Mouse (Mus musculus): Measurements from ENCODE around the gene Mlx. TPM values are rescaled to one million over a fixed set of nuclear protein-coding genes. Genes with fewer than 3 reads are reported as not detected.

Gene Mlx
- polyA plus RNA-seq, 1 experiment from 2014 or later = 92.9 TPM

DNA sequence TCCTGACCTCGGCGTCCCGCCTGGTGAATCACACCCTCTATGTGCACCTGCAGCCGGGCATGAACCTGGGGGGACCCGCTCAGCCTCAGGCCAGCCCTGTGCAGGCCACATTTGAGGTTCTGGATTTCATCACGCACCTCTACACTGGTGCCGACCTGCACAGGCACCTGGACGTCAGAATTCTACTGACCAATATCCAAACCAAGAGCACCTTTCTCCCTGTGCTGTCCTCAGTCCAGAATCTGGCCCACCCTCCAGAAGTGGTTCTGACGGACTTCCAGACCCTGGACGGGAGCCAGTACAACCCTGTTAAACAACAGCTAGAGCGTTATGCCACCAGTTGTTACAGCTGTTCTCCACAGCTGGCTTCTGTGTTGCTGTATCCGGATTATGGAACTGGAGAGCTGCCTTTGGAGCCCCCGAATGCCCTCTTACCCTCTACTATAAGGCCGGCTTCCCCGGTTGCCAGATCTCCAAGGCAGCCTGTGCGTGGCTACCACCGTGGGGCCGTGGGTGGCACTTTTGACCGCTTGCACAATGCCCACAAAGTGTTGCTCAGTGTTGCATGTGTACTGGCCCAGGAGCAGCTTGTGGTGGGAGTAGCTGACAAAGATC is 3.9 kb upstream of the Mlx start:
- Histone ChIP-seq H3K4me3 (replicated peaks; ENCODE audit: low read depth, low read length) (peak overlapping the region; percentile 68), H3K27ac (replicated peaks; ENCODE audit: low read depth, low read length) (peak overlapping the region; percentile 89), H3K36me3 (ENCODE audit: control insufficient read depth, insufficient read depth, low read length) (peaks cover 10% of the 10 kb centered on the region), H3K9ac (replicated peaks; ENCODE audit: low read length) (peak overlapping the region; percentile 84), H3K4me2 (ENCODE audit: low read length) (peak overlapping the region; percentile 100), H3K4me1 (ENCODE audit: control insufficient read depth, insufficient read depth, low read length) (peaks cover 32% of the 10 kb centered on the region), H3K9me3 (ENCODE audit: control insufficient read depth, low read length) (no peaks in the 10 kb centered on the region), H3K27me3 (ENCODE audit: control insufficient read depth, insufficient read depth, low read length) (peaks cover 31% of the 10 kb centered on the region)
- DNase-seq = no peak
- 37% methylated on average over 19 of the region's 19 CpGs for WGBS
- ATAC-seq (ENCODE audit: low FRiP score, low TSS enrichment) = no peak; the same call in 1 of the 2 replicates

DNA sequence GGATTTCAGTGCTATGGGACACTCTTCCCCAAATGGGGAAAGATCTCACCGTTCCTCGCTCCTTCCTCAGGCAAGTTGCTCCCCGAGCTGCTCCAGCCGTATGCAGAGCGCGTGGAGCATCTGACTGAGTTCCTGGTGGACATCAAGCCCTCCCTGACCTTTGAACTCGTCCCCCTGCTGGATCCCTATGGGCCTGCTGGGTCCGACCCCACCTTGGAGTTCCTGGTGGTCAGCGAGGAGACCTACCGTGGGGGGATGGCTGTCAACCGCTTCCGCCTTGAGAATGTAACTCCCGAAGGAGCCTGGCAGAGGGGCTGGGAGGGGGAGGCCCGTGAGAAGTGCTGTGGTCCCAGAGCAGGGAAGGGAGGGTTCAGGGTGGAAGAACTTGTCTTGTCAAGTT is 2.8 kb upstream of the Mlx start:
- DNase-seq (no peak), ATAC-seq (ENCODE audit: low FRiP score, low TSS enrichment) (no peak)
- Histone ChIP-seq H3K4me3 (replicated peaks; ENCODE audit: low read depth, low read length) (no peak overlapping the region), H3K9me3 (ENCODE audit: control insufficient read depth, low read length) (no peaks in the 10 kb centered on the region), H3K4me1 (ENCODE audit: control insufficient read depth, insufficient read depth, low read length) (peaks cover 33% of the 10 kb centered on the region), H3K27me3 (ENCODE audit: control insufficient read depth, insufficient read depth, low read length) (peaks cover 20% of the 10 kb centered on the region), H3K36me3 (ENCODE audit: control insufficient read depth, insufficient read depth, low read length) (peaks cover 20% of the 10 kb centered on the region), H3K9ac (replicated peaks; ENCODE audit: low read length) (no peak overlapping the region), H3K27ac (replicated peaks; ENCODE audit: low read depth, low read length) (no peak overlapping the region), H3K4me2 (ENCODE audit: low read length) (no peak overlapping the region)
- WGBS = 88% methylated on average over 14 of the region's 14 CpGs

DNA sequence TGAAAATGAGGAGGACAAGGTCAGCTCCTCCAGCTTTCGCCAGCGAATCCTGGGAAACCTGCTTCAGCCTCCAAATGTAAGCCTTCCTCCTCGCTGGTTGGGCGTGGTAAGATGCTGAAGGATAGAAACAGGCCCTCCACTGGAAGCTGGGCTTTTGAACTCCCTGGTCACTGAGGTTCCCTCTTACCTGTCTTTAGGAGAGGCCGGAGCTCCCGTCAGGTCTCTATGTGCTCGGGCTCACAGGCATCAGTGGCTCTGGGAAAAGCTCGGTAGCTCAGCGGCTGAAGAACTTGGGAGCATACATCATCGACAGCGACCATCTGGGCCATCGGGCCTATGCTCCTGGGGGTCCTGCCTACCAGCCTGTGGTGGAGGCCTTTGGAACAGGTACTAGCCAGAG is 2.3 kb upstream of the Mlx start:
- 93% methylated on average over 12 of the region's 12 CpGs for WGBS
- Histone ChIP-seq H3K27ac (replicated peaks; ENCODE audit: low read depth, low read length) (no peak overlapping the region), H3K4me1 (ENCODE audit: control insufficient read depth, insufficient read depth, low read length) (peaks cover 33% of the 10 kb centered on the region), H3K4me2 (ENCODE audit: low read length) (no peak overlapping the region), H3K36me3 (ENCODE audit: control insufficient read depth, insufficient read depth, low read length) (peaks cover 26% of the 10 kb centered on the region), H3K27me3 (ENCODE audit: control insufficient read depth, insufficient read depth, low read length) (peaks cover 15% of the 10 kb centered on the region), H3K9ac (replicated peaks; ENCODE audit: low read length) (no peak overlapping the region), H3K9me3 (ENCODE audit: control insufficient read depth, low read length) (no peaks in the 10 kb centered on the region), H3K4me3 (replicated peaks; ENCODE audit: low read depth, low read length) (no peak overlapping the region)
- no peak for ATAC-seq (ENCODE audit: low FRiP score, low TSS enrichment)
- no peak for DNase-seq

DNA sequence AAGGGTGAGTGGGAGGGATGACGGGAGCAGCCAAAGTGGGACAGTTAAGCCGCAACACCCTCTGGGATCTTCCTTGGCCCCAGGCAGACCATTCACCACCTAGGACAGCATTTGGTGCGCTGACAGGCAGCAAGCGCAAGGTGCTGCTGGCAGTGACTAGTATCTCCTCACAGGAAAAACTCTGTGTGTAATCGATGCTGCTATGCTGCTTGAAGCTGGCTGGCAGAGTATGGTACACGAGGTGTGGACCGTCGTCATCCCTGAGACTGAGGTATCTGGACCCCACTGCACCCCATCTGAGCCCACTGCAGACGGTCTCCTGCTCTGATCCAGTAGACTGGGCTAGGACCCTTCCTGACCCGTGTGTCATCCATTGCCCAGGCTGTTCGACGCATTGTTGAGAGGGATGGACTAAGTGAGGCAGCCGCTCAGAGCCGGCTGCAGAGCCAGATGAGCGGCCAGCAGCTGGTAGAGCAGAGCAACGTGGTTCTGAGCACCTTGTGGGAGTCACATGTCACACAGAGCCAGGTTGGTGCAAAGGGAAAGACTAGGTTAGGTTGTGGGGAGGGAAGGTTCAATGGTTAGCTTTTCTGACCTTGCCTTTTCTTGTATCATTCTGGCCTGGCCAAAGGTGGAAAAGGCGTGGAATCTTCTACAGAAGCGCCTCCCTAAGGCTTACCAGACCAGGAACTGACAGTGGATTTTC is 1.3 kb upstream of the Mlx start:
- Histone ChIP-seq H3K27ac (replicated peaks; ENCODE audit: low read depth, low read length) (peak overlapping the region; percentile 86; the same call in 1 of the 2 replicates), H3K27me3 (ENCODE audit: control insufficient read depth, insufficient read depth, low read length) (peaks cover 5% of the 10 kb centered on the region), H3K9ac (replicated peaks; ENCODE audit: low read length) (no peak overlapping the region), H3K4me3 (replicated peaks; ENCODE audit: low read depth, low read length) (no peak overlapping the region), H3K4me1 (ENCODE audit: control insufficient read depth, insufficient read depth, low read length) (peaks cover 33% of the 10 kb centered on the region), H3K9me3 (ENCODE audit: control insufficient read depth, low read length) (no peaks in the 10 kb centered on the region), H3K4me2 (ENCODE audit: low read length) (peak overlapping the region; percentile 94), H3K36me3 (ENCODE audit: control insufficient read depth, insufficient read depth, low read length) (peaks cover 35% of the 10 kb centered on the region)
- no peak for DNase-seq
- no peak for ATAC-seq (ENCODE audit: low FRiP score, low TSS enrichment)
- WGBS = 93% methylated on average over 18 of the region's 18 CpGs

DNA sequence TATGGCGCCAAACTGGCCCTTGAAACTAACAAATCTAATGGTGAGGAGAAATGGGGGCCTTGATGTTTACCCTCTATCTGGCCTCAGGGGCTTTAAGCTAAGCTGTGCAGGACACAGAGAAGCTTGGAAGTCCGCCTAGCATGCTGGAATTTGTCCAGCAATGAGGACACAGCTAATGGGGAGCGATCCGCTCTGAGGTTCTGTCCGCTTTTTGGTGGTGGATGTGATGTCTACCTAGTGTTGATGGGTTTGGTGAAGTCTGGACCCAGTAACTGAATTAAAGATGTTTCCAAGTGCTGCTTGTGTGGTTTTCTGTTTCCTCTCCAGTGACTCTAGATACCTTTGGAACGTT is 778 bp upstream of the Mlx start:
- ATAC-seq (ENCODE audit: low FRiP score, low TSS enrichment) (no peak), DNase-seq (no peak)
- Histone ChIP-seq H3K27ac (replicated peaks; ENCODE audit: low read depth, low read length) (peak overlapping the region; percentile 86), H3K36me3 (ENCODE audit: control insufficient read depth, insufficient read depth, low read length) (peaks cover 40% of the 10 kb centered on the region), H3K4me2 (ENCODE audit: low read length) (peak overlapping the region; percentile 94), H3K4me1 (ENCODE audit: control insufficient read depth, insufficient read depth, low read length) (peaks cover 32% of the 10 kb centered on the region), H3K9ac (replicated peaks; ENCODE audit: low read length) (no peak overlapping the region), H3K4me3 (replicated peaks; ENCODE audit: low read depth, low read length) (no peak overlapping the region), H3K9me3 (ENCODE audit: control insufficient read depth, low read length) (no peaks in the 10 kb centered on the region), H3K27me3 (ENCODE audit: control insufficient read depth, insufficient read depth, low read length) (no peaks in the 10 kb centered on the region)
- WGBS = 88% methylated on average over 6 of the region's 6 CpGs

DNA sequence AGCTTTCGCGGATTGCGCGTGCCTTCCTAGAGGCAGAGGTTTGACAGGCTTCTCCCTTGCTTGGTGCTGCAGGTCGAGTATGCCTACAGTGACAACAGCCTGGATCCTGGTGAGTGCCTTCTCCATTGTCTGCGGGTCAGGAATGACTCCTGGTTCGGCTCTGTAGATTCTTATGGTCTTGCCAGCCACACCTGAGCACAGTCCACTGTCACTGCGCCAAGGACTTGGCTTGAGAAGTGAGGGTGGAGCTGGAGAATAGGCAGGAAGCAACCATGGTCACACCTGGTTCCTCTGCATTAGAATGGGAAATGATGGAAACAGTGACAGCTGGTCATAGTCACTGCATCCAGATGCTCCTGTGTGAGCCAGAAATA is 592 bp downstream of the Mlx start:
- Histone ChIP-seq H3K4me1 (ENCODE audit: control insufficient read depth, insufficient read depth, low read length) (peaks cover 26% of the 10 kb centered on the region), H3K27me3 (ENCODE audit: control insufficient read depth, insufficient read depth, low read length) (no peaks in the 10 kb centered on the region), H3K9ac (replicated peaks; ENCODE audit: low read length) (peak overlapping the region; percentile 80), H3K4me2 (ENCODE audit: low read length) (peak overlapping the region; percentile 94), H3K4me3 (replicated peaks; ENCODE audit: low read depth, low read length) (peak overlapping the region; percentile 69), H3K27ac (replicated peaks; ENCODE audit: low read depth, low read length) (peak overlapping the region; percentile 86), H3K9me3 (ENCODE audit: control insufficient read depth, low read length) (no peaks in the 10 kb centered on the region), H3K36me3 (ENCODE audit: control insufficient read depth, insufficient read depth, low read length) (peaks cover 54% of the 10 kb centered on the region)
- DNase-seq = no peak
- WGBS = 9% methylated on average over 8 of the region's 8 CpGs
- no peak for ATAC-seq (ENCODE audit: low FRiP score, low TSS enrichment)

DNA sequence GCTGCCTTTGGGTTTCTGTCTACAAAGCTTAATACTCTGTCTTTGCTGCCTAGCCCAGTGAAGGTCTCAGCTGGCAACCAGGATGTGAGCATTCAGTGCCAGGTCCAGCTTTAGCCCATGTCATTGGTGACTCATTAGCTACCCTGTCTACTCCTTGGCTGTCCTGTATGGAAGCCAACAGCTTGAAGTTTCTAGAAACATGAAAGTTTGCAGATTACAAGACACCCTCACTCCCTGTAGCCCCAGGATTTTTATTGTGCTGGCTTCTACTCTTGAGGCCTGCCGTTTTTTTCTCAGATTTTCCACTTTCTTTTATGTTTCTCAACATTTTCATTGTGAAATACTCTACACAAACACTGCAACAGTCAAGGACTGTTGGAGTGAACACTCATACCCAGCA is 2.9 kb downstream of the Mlx start:
- Histone ChIP-seq H3K9me3 (ENCODE audit: control insufficient read depth, low read length) (no peaks in the 10 kb centered on the region), H3K27me3 (ENCODE audit: control insufficient read depth, insufficient read depth, low read length) (no peaks in the 10 kb centered on the region), H3K9ac (replicated peaks; ENCODE audit: low read length) (no peak overlapping the region), H3K27ac (replicated peaks; ENCODE audit: low read depth, low read length) (no peak overlapping the region), H3K36me3 (ENCODE audit: control insufficient read depth, insufficient read depth, low read length) (peaks cover 63% of the 10 kb centered on the region), H3K4me3 (replicated peaks; ENCODE audit: low read depth, low read length) (no peak overlapping the region), H3K4me2 (ENCODE audit: low read length) (no peak overlapping the region), H3K4me1 (ENCODE audit: control insufficient read depth, insufficient read depth, low read length) (peaks cover 23% of the 10 kb centered on the region)
- 90% methylated on average over 1 of the region's 1 CpGs for WGBS
- DNase-seq (no peak), ATAC-seq (ENCODE audit: low FRiP score, low TSS enrichment) (no peak)

DNA sequence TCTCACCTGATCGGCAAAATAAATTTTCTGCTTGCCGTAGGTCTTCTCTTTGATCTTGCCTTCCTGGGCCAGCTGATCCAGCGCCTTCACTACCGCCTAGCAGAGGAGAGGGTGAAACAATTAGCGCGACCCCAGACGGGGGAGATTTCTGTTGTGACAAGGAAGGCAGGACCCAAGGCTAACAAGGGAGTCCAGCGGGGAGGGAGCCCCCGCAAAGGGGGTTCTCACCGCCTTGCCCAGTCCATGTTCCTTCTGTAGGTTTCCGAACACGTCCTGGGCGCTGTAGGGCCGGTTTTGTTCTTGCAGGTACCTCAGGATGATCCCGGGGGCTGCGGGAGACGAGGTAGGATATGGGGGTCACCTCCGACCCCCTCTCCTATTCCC is 7.8 kb downstream of the Mlx start:
- Histone ChIP-seq H3K27me3 (ENCODE audit: control insufficient read depth, insufficient read depth, low read length) (no peaks in the 10 kb centered on the region), H3K9ac (replicated peaks; ENCODE audit: low read length) (peak overlapping the region; percentile 65), H3K27ac (replicated peaks; ENCODE audit: low read depth, low read length) (peak overlapping the region; percentile 84; the same call in 1 of the 2 replicates), H3K4me1 (ENCODE audit: control insufficient read depth, insufficient read depth, low read length) (0 out of 2 replicates have a peak, but pooled peaks cover 8% of the 10 kb centered on the region), H3K36me3 (ENCODE audit: control insufficient read depth, insufficient read depth, low read length) (peaks cover 75% of the 10 kb centered on the region), H3K4me2 (ENCODE audit: low read length) (peak overlapping the region; percentile 92), H3K4me3 (replicated peaks; ENCODE audit: low read depth, low read length) (peak overlapping the region; percentile 72), H3K9me3 (ENCODE audit: control insufficient read depth, low read length) (no peaks in the 10 kb centered on the region)
- ATAC-seq (ENCODE audit: low FRiP score, low TSS enrichment) (no peak; the same call in 1 of the 2 replicates), DNase-seq (no peak)
- WGBS = under 1% methylated on average over 18 of the region's 18 CpGs

Data from midbrain, embryonic 14.5 days (tissue).